Mouse (Mus musculus) central nervous system, embryonic 11.5 days (tissue): ENCODE results near the gene Vamp8. TPM values are rescaled to one million over a fixed set of nuclear protein-coding genes. Genes with fewer than 3 reads are reported as not detected.

ENCODE experiments used
- polyA plus RNA-seq: library from polyadenylated mRNA; depleted of rRNA; stranded (reverse); fragments of >200 nt; gene quantifications from 2 replicates; pipeline ENCODE4 v1.2.3, GENCODE M21; 2012; rRNA removed

The Vamp8 gene
- polyA plus RNA-seq, result 60.3 and 66.4 TPM in 2 replicates

DNA sequence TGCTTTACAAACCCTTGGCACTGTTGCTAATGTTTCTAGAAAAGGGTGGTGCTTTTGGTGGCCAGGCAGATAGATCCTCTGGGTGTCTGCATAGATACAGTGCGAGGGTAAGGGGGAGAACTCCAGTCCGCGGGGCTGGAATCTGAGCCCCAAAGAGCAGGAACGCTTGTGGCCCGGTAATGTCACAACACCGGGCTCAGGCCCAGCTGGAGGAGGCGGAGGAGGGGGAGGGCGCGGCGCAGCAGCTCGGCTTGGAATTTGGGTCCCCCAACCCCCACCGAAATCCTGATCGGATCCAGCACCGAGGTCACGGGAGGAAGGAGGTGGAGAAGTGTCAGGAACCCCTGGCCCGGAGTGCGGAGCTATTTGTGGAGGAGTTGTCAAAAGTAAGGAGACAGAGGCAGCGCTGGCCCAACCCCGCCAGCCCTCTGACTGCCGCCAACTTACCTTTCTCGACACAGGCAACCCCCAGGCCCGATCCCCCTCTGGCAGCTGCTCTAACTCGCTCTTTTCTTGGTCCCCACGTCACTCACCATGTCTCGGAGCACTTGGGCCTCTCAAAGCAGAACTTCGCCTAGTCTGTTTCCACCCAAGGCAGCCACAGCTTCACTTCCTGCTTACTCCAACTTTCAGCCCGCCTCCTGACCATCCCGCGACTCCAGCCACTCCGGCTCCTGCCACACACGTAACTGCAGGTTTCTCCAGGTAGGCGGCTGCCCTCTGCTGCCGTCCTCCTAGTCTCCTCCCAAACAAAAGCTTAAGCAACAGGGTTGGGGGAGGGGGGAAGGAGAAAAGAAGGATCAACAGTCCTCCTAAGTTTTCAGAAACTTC lies at the start of gene Vamp8:
Vamp8 (minus strand) TSS at position 763 of the 831 bp plus-strand sequence.

DNA sequence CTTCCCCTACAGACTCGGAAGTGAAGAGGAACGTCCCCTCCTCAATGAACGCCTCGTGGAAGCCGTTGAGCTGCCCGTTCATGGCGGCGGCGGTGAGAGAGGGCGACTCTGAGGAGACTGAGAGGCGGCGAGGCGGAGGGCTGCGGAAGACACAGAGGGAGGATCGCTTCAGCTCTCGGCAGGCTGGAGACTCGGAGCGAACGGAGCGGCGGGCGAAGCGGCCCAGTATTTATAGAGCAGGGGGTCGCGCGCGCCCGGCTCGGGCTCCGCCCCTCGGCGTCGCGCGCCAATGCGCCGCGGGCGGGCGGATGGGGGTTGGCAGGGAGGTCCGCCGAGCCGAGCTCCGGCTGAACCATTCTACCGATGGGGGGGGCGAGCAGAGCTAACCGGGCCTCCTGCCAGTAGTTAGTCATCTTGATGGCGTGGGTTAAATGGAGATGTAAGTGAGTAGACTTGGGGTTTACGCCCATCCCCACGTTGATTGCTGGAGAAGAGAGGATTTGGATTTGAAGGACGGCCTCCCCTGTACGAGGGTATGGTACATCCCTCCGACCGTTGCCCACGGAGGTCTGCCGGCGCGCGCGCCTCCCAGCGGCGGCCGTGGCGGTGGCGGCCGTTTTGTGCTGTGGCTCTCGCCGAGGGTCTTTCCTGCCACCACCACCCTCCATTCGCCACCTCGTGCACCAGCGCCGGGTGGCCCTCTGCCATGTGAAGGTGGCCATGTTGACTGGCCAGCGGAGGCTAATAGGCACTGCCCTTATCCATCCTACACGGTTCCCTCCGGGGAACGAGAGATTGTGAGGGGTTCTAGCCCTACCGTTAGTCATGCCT lies 49.1 kb upstream of the Vamp8 start, which contains the start of gene Mat2a:
Mat2a (minus strand) TSS at position 204 of the 831 bp plus-strand sequence.

DNA sequence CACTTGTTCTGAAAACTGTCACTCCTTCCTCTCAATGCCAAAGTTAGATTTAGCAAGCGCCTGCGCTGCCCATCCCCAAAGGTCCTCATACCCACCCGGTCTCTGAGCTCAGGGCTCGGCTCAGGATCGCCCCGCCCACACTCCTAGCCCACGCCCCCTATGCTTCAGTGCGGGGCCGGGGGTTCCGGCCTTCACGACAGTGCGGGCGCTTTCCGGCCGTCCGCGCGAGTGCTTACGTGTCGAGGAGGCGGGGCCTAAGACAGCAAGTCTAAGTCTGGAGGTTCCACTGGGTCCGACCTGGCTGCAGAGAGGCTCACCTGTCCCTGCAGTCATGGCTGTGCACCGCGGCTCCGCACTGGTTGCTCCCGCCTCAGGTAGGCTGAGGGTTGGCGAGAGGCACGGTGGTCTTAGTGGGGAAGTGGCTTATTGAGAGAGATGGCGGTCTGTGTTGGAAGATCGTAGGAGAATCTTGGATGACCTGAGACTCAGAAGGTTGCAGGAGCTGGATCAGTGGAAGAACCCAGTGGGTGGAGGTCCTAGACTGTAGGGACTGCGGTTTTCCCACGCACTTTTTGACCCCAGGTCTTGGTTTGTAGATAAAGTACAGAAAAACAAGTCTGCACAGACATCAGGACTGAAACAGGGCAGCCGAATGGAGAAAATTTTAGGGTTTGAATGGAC lies 23.7 kb upstream of the Vamp8 start, which contains the start of gene Ggcx:
Ggcx (plus strand) TSS at position 233 of the 681 bp plus-strand sequence.

DNA sequence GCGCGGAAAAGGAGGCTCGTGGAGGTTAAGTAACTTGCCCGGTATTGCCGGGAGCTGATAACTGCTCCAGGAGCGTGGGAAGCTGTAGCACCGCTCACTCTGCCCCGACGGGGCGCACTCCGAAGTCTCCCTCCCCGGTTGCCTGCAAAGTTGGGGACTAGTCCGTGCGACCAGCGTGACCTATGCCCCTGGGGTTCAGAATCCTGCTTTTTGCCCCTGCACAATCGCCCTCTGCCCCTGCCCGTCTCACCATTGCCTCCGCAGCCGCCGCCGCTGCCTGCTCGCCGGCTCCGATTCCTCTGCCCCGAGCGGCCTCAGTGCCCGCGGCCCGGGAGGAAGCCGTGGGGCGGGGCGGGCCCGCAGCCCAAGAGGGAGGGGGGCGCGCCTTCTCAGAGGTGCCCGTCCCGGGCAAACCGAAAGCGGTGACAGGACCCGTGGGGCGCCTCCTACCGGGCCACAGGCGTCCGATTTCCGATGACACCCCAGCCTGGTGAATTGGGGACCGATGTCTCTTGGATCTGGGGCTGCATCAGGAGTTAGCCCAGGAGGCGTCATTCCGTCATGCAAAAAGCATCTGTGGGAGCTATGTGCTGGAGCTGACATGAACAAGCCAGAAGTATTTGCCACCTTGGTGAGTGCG lies 10.3 kb downstream of the Vamp8 start, which contains the start of gene Vamp5:
Vamp5 (minus strand) TSS at position 338 of the 640 bp plus-strand sequence.

DNA sequence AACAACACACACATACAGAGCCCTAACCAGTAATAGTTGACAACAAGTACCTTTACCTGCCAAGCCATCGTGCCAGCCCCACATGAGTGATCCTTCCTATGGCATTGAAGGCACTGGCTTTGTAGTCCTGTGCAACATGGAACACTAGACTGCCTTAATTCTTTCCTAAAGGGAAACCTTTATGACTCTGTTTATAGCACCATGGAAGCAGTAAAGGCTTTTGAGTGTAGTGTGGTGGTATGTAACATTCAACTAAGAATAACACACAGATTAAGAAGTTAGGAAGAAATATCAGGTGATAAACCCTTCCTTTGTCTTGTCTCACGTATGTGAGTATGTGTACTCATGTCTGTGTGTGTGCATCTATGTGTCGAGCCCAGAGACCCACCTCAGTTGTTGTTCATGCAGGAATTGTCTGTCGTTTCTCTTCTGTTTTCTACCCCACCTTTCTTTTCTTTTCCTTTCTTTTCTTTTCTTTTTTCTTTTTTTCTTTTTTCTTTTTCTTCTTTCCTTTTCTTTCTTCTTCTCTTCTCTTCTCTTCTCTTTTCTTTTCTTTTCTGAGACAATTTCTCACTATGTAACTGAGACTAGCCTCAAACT lies 23.6 kb downstream of the Vamp8 start, which contains the start of gene Rnf181:
Rnf181 (minus strand) TSS at position 113 of the 600 bp plus-strand sequence.

DNA sequence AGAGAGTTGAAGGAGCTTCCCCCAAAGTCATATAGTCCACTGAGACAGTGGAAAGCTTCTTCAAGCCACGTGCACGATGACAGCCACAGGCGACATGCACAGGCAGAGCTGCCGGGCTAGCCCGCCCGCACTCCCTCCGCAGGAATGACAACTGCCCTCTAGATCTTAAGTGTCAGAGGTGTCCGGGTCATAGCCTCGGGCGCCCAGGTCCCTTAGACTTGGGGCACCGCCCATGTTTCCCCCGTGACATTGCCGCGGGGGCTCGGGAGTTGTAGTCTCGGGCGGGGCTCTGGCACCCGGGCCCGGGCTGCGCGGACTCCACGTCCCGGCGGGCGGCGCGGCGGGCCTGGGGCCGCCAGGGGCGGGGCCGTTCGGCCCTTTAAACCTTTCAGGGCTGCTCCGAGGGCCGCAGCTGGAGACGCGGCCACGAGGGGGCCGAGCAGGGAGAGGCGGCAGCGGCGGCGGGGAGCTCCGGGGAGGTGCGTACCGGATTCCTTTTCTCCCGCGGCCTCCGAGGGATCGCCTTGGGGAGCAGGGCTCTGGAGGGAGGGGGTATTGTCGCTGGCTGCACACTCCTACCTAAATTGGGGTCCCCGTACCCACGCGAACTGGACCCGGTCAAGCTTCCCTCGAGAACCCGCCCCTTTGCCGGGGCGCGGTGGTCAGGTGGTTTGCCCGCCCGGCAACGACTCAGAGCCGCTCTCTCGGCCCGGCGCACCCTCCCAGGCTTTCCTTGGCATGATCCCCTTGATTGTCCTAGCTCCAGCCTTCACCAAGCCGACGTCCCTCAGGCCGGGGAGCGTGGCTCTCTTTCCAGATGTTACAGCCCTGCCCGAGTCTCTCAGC lies 35.2 kb downstream of the Vamp8 start, which contains the start of gene Tmem150a:
Tmem150a (plus strand) TSS at position 382 of the 846 bp plus-strand sequence.

DNA sequence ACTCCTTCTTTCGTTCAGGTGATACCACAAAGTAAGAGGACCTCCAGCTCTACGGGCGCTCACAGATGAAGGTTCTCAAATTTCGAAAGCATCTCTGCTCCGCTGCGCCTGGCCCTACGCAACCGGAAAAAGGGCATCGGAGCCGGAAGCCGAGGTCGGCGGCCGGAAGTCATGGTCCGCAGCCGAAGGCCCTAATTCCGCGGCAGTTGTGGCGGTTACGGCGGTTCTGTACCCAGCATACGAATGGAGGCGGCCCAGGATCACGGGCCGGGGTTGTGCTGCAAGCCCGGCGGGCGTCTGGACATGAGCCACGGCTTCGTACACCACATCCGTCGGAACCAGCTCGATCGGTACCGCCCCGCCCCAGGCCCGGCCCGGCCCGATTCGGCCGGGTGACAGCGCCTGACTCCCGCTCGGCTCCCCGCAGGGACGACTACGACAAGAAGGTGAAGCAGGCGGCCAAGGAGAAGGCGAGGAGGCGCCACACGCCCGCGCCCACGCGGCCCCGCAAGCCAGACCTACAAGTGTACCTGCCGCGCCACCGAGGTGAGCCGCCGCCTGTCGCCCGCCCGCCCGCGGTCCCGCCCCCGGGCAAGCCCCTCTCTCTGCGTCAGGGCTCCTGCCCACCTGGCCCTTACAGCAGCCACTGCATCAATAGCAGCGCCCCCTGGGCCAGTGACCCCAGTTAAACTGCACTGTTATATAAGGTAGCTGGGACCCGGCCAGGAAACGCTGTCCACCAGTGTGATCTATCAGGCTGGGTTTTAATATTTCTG lies 43.1 kb downstream of the Vamp8 start, which contains the start of gene 0610030E20Rik:
0610030E20Rik (plus strand) TSS at position 152 of the 776 bp plus-strand sequence.

DNA sequence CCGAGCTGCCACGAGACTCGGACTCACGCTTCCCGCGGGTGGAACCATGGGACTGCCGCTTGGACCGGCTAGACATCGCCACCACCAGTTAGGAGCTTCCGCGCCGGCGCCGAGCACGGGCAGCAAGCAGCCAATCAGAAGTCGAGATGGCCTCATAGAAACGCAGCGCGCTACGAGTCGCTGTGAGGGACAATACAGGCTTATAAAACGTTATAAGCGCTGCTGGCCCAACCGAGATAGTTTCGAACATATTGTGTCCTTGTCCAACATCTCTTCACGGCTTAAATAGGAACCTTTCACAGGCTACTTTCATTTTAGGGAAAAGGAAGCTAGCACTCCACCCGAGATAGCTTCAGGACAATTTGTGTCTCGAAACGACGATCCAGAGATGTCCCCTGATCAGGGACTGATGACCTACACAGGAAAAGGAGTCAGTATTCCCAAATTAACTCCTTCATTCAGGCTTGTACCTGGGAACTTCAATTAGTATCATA lies 45.4 kb downstream of the Vamp8 start, which contains the start of gene Usp39:
Usp39 (minus strand) TSS at position 111 of the 494 bp plus-strand sequence.

Other genes starting within 250 kb of the Vamp8 start
- gene Atoh8, start 155.1 kb downstream of the Vamp8 start, polyA plus RNA-seq, result 6.9 and 10.8 TPM in 2 replicates
- 0.09 TPM in 1 of 2 replicates, not detected in the other for gene Sftpb, start 86.1 kb downstream of the Vamp8 start, polyA plus RNA-seq
- 59.2 and 62.7 TPM in 2 replicates for gene Usp39, start 45.5 kb downstream of the Vamp8 start, polyA plus RNA-seq
- gene 0610030E20Rik, start 43.4 kb downstream of the Vamp8 start, polyA plus RNA-seq, result 25.5 and 29.6 TPM in 2 replicates
- gene Tmem150a, start 35.3 kb downstream of the Vamp8 start, polyA plus RNA-seq, result 6.8 and 15.5 TPM in 2 replicates
- 64.9 and 70.5 TPM in 2 replicates for gene Rnf181, start 23.7 kb downstream of the Vamp8 start, polyA plus RNA-seq
- gene Vamp5, start 10.2 kb downstream of the Vamp8 start, polyA plus RNA-seq, result 19.4 and 20.6 TPM in 2 replicates
- gene Ggcx, start 23.6 kb upstream of the Vamp8 start, polyA plus RNA-seq, result 21.2 and 25.7 TPM in 2 replicates
- gene Mat2a, start 48.9 kb upstream of the Vamp8 start, polyA plus RNA-seq, result 269 and 319 TPM in 2 replicates
- gene Sh2d6, start 131.0 kb upstream of the Vamp8 start, polyA plus RNA-seq, result 0.34 and 0.55 TPM in 2 replicates
- 4.9 and 7.1 TPM in 2 replicates for gene Capg, start 153.7 kb upstream of the Vamp8 start, polyA plus RNA-seq
- 7.8 and 11.3 TPM in 2 replicates for gene Elmod3, start 207.7 kb upstream of the Vamp8 start, polyA plus RNA-seq
- 2.8 and 4.7 TPM in 2 replicates for gene Retsat, start 207.8 kb upstream of the Vamp8 start, polyA plus RNA-seq
- 22.2 and 24.3 TPM in 2 replicates for gene Tgoln1, start 226.3 kb upstream of the Vamp8 start, polyA plus RNA-seq